Mouse (Mus musculus) common myeloid progenitor, adult 5-6 weeks (primary cell): ENCODE data around the gene B4galnt3. TPM values are rescaled to one million over a fixed set of nuclear protein-coding genes. Genes with fewer than 3 reads are reported as not detected.

Source experiments
- ATAC-seq: replicated peaks from 2 replicates; pipeline ENCODE4 v1.8.0; 2016; ENCODE audit warnings: low read depth, mild to moderate bottlenecking, moderate TSS enrichment, inconsistent platforms; ENCODE audit not compliant: poor library complexity, severe bottlenecking
- total RNA-seq: library from RNA; stranded (forward); fragments of 200-1000, 187-1606 nt; gene quantifications from 2 replicates; pipeline ENCODE4 v1.2.3, GENCODE M21; 2017

The B4galnt3 gene
- total RNA-seq, 1 experiment from 2014 or later, result not detected

- no peak for ATAC-seq
Observed at GRCm38 (mm10) chr6:120190365-120190764, 104.0 kb downstream of the B4galnt3 start.

- ATAC-seq, result no peak
Observed at GRCm38 (mm10) chr6:120189287-120189686, 105.1 kb downstream of the B4galnt3 start.

GRCm38 (mm10) chr6:120188376-120189235 lies 105.8 kb downstream of the B4galnt3 start:
- peak; percentile 55 for ATAC-seq

GRCm38 (mm10) chr6:120187587-120188176 lies 106.7 kb downstream of the B4galnt3 start:
- ATAC-seq, result peak; percentile 94

GRCm38 (mm10) chr6:120186594-120186993 lies 107.8 kb downstream of the B4galnt3 start:
- ATAC-seq, result no peak

- ATAC-seq, result no peak
Observed at GRCm38 (mm10) chr6:120185756-120186155, 108.6 kb downstream of the B4galnt3 start.

GRCm38 (mm10) chr6:120185012-120185730 lies 109.2 kb downstream of the B4galnt3 start:
- no peak for ATAC-seq

GRCm38 (mm10) chr6:120183771-120184170 lies 110.6 kb downstream of the B4galnt3 start:
- ATAC-seq, result no peak

GRCm38 (mm10) chr6:120182160-120182559 lies 112.2 kb downstream of the B4galnt3 start:
- no peak for ATAC-seq

- ATAC-seq, result no peak
Observed at GRCm38 (mm10) chr6:120180492-120180891, 113.9 kb downstream of the B4galnt3 start.

GRCm38 (mm10) chr6:120179756-120180206 lies 114.6 kb downstream of the B4galnt3 start:
- peak; percentile 48 for ATAC-seq

GRCm38 (mm10) chr6:120179044-120179755 lies 115.2 kb downstream of the B4galnt3 start:
- peak; percentile 15 for ATAC-seq

- no peak for ATAC-seq
Observed at GRCm38 (mm10) chr6:120175650-120176049, 118.7 kb downstream of the B4galnt3 start.

GRCm38 (mm10) chr6:120174602-120175115 lies 119.7 kb downstream of the B4galnt3 start:
- peak; percentile 87 for ATAC-seq

- ATAC-seq, result peak; percentile 48
Observed at GRCm38 (mm10) chr6:120174028-120174601, 120.2 kb downstream of the B4galnt3 start.

GRCm38 (mm10) chr6:120172294-120173017 lies 121.9 kb downstream of the B4galnt3 start:
- ATAC-seq, result no peak

- ATAC-seq, result no peak
Observed at GRCm38 (mm10) chr6:120167574-120167973, 126.8 kb downstream of the B4galnt3 start.

GRCm38 (mm10) chr6:120164765-120165164 lies 129.6 kb downstream of the B4galnt3 start:
- ATAC-seq, result no peak

GRCm38 (mm10) chr6:120162928-120163327 lies 131.4 kb downstream of the B4galnt3 start:
- no peak for ATAC-seq
